Mouse (Mus musculus): ENCODE data around the gene Zbtb25.

DNA sequence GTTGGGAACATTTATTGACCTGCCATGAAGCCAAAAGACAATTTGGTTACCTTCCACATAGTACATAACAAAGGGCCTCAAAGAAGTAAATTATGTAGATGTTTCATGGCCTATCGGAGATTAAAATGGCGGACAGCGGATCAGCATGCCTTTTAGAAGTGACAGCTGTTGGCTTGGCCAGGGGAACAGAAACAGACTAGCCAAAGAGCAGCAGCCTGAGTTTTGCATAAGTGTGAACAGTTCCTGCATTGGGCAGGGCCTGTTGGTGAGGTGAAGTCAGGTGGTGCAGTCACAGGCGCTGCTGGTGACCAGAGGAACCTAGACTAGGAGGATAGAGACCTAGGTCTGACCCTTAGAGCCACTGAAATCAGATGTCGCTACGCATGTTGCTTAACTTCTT, 7.7 kb upstream of the Zbtb25 start:
- TF ChIP-seq POLR2A (IDR thresholded peaks at IDR 0.05; ENCODE audit: low read depth, low read length) (no peak), CTCF (IDR thresholded peaks at IDR 0.05; ENCODE audit: borderline replicate concordance, insufficient read depth, low read length) (no peak)
